Mouse (Mus musculus) forebrain, embryonic 11.5 days (tissue): ENCODE data around the gene Plcl2. TPM values are rescaled to one million over a fixed set of nuclear protein-coding genes. Genes with fewer than 3 reads are reported as not detected.
A peak's percentile ranks its signal among the peaks of the same experiment; 100 is the strongest.

ENCODE experiments used
- ATAC-seq: fragments of 200-750 bp; cut with Nextera tagmentation; replicated peaks from 2 replicates; pipeline ENCODE4 v1.8.0; 2017; ENCODE audit warnings: moderate TSS enrichment; ENCODE audit not compliant: low FRiP score
- DNase-seq: peaks from one replicate; pipeline ENCODE4 v3.0.0-alpha.2; 2017; ENCODE audit warnings: low spot score
- H3K27ac ChIP-seq: fragments of 300-500 bp; sonication (generic); 2 replicates; pipeline ENCODE4 v1.5.1; 2014; ENCODE audit warnings: low read depth, low read length
- H3K27me3 ChIP-seq: fragments of 300-500 bp; sonication (generic); 2 replicates; pipeline ENCODE4 v1.6.1; 2014; ENCODE audit warnings: mild to moderate bottlenecking, low read length, mixed read lengths; ENCODE audit not compliant: control insufficient read depth, insufficient read depth
- H3K36me3 ChIP-seq: fragments of 300-500 bp; sonication (generic); 2 replicates; pipeline ENCODE4 v1.6.1; 2014; ENCODE audit warnings: mild to moderate bottlenecking, low read length, moderate library complexity, mixed read lengths; ENCODE audit not compliant: control insufficient read depth, insufficient read depth
- H3K4me1 ChIP-seq: fragments of 300-500 bp; sonication (generic); replicated peaks from 2 replicates; pipeline ENCODE4 v1.6.1; 2014; ENCODE audit warnings: low read length, mixed read lengths; ENCODE audit not compliant: control insufficient read depth, insufficient read depth
- H3K4me2 ChIP-seq: fragments of 300-500 bp; sonication (generic); 2 replicates; pipeline ENCODE4 v1.6.1; 2014; ENCODE audit warnings: low read depth, mild to moderate bottlenecking, low read length, moderate library complexity, mixed read lengths; ENCODE audit not compliant: severe bottlenecking
- H3K4me3 ChIP-seq: fragments of 300-500 bp; sonication (generic); 2 replicates; pipeline ENCODE4 v1.5.1; 2014; ENCODE audit warnings: low read depth, low read length
- H3K9ac ChIP-seq: fragments of 300-500 bp; sonication (generic); 2 replicates; pipeline ENCODE4 v1.6.1; 2014; ENCODE audit warnings: low read length
- H3K9me3 ChIP-seq: fragments of 300-500 bp; sonication (generic); 2 replicates; pipeline ENCODE4 v1.6.1; 2016; ENCODE audit warnings: low read length, mixed read lengths; ENCODE audit not compliant: control insufficient read depth
- WGBS: fragments of 180-500 bp; shearing (Covaris S2); extraction: QIAGEN DNeasy Blood & Tissue Kit; methylation state at CpG from one replicate; pipeline ENCODE4 v1.1.7; 2014; 5-methylcytosine and 5-hydroxymethylcytosine counted together
- polyA plus RNA-seq: library from polyadenylated mRNA; unstranded; fragments of >200 nt; fragmentation: Nextera tagmentation; extraction: Ambion mirVana; gene quantifications from 2 replicates; pipeline ENCODE4 v1.2.1, GENCODE M21; 2014

Gene Plcl2
- polyA plus RNA-seq, 1 experiment from 2014 or later: 7.7 TPM

- DNase-seq (no peak), ATAC-seq (no peak)
- H3K4me2 ChIP-seq: no peak overlapping the region
- H3K9me3 ChIP-seq: no peaks in the 10 kb centered on the region
- no peaks in the 10 kb centered on the region; the same call in 1 of the 2 replicates for H3K27me3 ChIP-seq
- H3K36me3 ChIP-seq: no peaks in the 10 kb centered on the region
- no peak overlapping the region for H3K9ac ChIP-seq
- 86% methylated on average over 3 of the region's 3 CpGs for WGBS
- H3K4me3 ChIP-seq: no peak overlapping the region
- H3K27ac ChIP-seq: no peak overlapping the region
- H3K4me1 ChIP-seq: 0 out of 2 replicates have a peak, but pooled peaks cover 2% of the 10 kb centered on the region
Measured at GRCm38 (mm10) chr17:50491496-50491895, 17.7 kb upstream of the Plcl2 start.

GRCm38 (mm10) chr17:50495216-50495889 is 13.8 kb upstream of the Plcl2 start:
- H3K9ac ChIP-seq: no peak overlapping the region
- DNase-seq: no peak
- H3K4me1 ChIP-seq: peaks cover 12% of the 10 kb centered on the region; the same call in 1 of the 2 replicates
- WGBS: 67% methylated on average over 10 of the region's 10 CpGs
- no peaks in the 10 kb centered on the region for H3K9me3 ChIP-seq
- no peaks in the 10 kb centered on the region for H3K36me3 ChIP-seq
- H3K4me3 ChIP-seq: no peak overlapping the region
- no peak overlapping the region for H3K4me2 ChIP-seq
- no peak for ATAC-seq
- no peak overlapping the region for H3K27ac ChIP-seq
- no peaks in the 10 kb centered on the region; the same call in 1 of the 2 replicates for H3K27me3 ChIP-seq

GRCm38 (mm10) chr17:50498062-50498697 is 11.0 kb upstream of the Plcl2 start:
- 16% methylated on average over 7 of the region's 7 CpGs for WGBS
- Histone ChIP-seq H3K9me3 (no peaks in the 10 kb centered on the region), H3K36me3 (no peaks in the 10 kb centered on the region), H3K4me1 (peaks cover 11% of the 10 kb centered on the region; the same call in 1 of the 2 replicates), H3K4me3 (no peak overlapping the region), H3K27me3 (no peaks in the 10 kb centered on the region; the same call in 1 of the 2 replicates), H3K4me2 (no peak overlapping the region), H3K27ac (no peak overlapping the region), H3K9ac (no peak overlapping the region)
- DNase-seq (no peak), ATAC-seq (peak; percentile 49)

- Histone ChIP-seq H3K9me3 (no peaks in the 10 kb centered on the region), H3K4me2 (no peak overlapping the region), H3K4me3 (no peak overlapping the region), H3K27me3 (no peaks in the 10 kb centered on the region; the same call in 1 of the 2 replicates), H3K27ac (0 out of 2 replicates have a peak overlapping the region, but pooled peaks have one; percentile 12), H3K36me3 (no peaks in the 10 kb centered on the region), H3K4me1 (peaks cover 11% of the 10 kb centered on the region; the same call in 1 of the 2 replicates), H3K9ac (no peak overlapping the region)
- DNase-seq: no peak
- WGBS: 49% methylated on average over 16 of the region's 16 CpGs
- ATAC-seq: peak; percentile 40; the same call in 1 of the 2 replicates
Measured at GRCm38 (mm10) chr17:50499091-50499790, 10.0 kb upstream of the Plcl2 start.

GRCm38 (mm10) chr17:50500806-50501205 is 8.4 kb upstream of the Plcl2 start:
- Histone ChIP-seq H3K27ac (no peak overlapping the region), H3K36me3 (no peaks in the 10 kb centered on the region), H3K4me1 (peaks cover 11% of the 10 kb centered on the region; the same call in 1 of the 2 replicates), H3K9ac (no peak overlapping the region), H3K9me3 (no peaks in the 10 kb centered on the region), H3K4me3 (no peak overlapping the region), H3K27me3 (no peaks in the 10 kb centered on the region; the same call in 1 of the 2 replicates), H3K4me2 (no peak overlapping the region)
- DNase-seq (no peak), ATAC-seq (no peak)
- 82% methylated on average over 6 of the region's 6 CpGs for WGBS

- no peak overlapping the region for H3K4me3 ChIP-seq
- H3K27me3 ChIP-seq: no peaks in the 10 kb centered on the region
- H3K9me3 ChIP-seq: no peaks in the 10 kb centered on the region
- WGBS: 91% methylated on average over 7 of the region's 7 CpGs
- ATAC-seq (no peak), DNase-seq (no peak)
- H3K27ac ChIP-seq: no peak overlapping the region
- H3K9ac ChIP-seq: no peak overlapping the region
- H3K4me2 ChIP-seq: no peak overlapping the region
- H3K4me1 ChIP-seq: peaks cover 10% of the 10 kb centered on the region; the same call in 1 of the 2 replicates
- no peaks in the 10 kb centered on the region for H3K36me3 ChIP-seq
Measured at GRCm38 (mm10) chr17:50503075-50503474, 6.1 kb upstream of the Plcl2 start.

GRCm38 (mm10) chr17:50504070-50504846 is 4.9 kb upstream of the Plcl2 start:
- Histone ChIP-seq H3K9ac (no peak overlapping the region), H3K9me3 (no peaks in the 10 kb centered on the region), H3K4me2 (no peak overlapping the region), H3K27me3 (no peaks in the 10 kb centered on the region), H3K4me1 (peaks cover 5% of the 10 kb centered on the region; the same call in 1 of the 2 replicates), H3K36me3 (no peaks in the 10 kb centered on the region), H3K4me3 (no peak overlapping the region), H3K27ac (no peak overlapping the region)
- WGBS: 86% methylated on average over 6 of the region's 6 CpGs
- ATAC-seq (no peak), DNase-seq (no peak)
